Mouse (Mus musculus): ENCODE data around the gene Atg9a.

DNA sequence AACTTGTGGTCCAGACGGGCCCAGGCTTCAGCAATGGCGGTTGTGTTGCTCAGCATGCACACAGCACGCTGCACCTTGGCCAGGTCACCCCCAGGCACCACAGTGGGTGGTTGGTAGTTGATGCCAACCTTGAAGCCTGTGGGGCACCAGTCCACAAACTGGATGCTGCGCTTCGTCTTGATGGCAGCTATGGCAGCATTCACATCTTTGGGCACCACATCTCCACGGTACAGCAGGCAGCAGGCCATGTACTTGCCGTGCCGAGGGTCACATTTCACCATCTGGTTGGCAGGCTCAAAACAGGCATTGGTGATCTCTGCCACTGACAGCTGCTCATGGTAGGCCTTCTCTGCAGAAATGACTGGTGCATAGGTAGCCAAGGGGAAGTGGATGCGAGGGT is 23.8 kb upstream of the Atg9a start:
- no peak for TF ChIP-seq POLR2A (IDR thresholded peaks at IDR 0.05; ENCODE audit: extremely low read depth, insufficient read depth, low read length)
- TF ChIP-seq CTCF (IDR thresholded peaks at IDR 0.05; ENCODE audit: low read depth, low read length) = no peak
